Mouse (Mus musculus): ENCODE results near the gene Fam222b.
"Not testable (repeated sequence)": the region's sequence is repeated elsewhere in the genome, so short reads cannot be mapped to it uniquely, and the experiment has no call there.

Fam222b gene

GRCm38 (mm10) chr11:78087756-78088281 lies 6.6 kb upstream of the Fam222b start:
- no peak for DNase-seq (ENCODE audit: low spot score)

DNA sequence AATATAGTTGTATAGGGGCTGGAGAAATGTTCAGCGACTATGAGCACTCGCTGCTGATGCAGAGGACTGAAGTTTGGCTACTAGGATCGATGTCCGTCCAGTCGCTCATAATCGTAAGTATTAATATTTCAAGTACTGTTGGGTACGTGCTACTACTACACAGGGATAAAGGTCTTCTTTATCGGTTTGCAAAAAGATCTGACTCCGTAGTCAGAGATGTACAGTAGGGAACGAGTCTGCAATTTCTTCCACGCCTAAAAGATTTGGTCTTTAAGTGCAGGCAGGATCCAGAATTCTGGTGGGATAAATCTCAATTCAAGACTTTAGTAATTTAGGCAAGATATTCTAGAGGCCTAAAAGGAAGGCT lies 340 bp upstream of the Fam222b start:
- no peak for DNase-seq (ENCODE audit: low spot score)

- no peak for DNase-seq (ENCODE audit: low spot score)
Observed at GRCm38 (mm10) chr11:78095144-78095516, 670 bp downstream of the Fam222b start.

GRCm38 (mm10) chr11:78097077-78097476 lies 2.6 kb downstream of the Fam222b start:
- DNase-seq (ENCODE audit: low spot score), result no peak

GRCm38 (mm10) chr11:78100746-78101145 lies 6.3 kb downstream of the Fam222b start:
- DNase-seq (ENCODE audit: low spot score), result no peak

DNA sequence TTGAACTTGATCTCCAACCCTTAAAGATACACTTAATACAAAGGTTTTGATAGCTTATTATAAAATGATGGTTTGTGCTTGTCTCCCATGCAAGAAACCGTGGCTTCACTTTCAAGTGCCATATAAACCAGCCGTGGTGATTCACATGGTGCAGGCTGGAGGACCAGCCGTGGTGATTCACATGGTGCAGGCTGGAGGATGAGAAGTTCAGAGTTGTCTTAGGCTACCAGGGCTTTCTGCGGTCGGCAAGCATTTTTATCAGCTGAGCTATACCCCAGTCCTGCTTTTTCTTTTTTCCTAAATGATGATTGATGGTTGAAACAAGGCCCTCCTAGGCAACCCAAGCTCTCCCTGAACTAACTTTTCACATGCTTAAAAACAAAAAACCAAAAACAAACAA lies 7.7 kb downstream of the Fam222b start:
- no peak for DNase-seq (ENCODE audit: low spot score)

GRCm38 (mm10) chr11:78102958-78103747 lies 8.7 kb downstream of the Fam222b start:
- no peak for DNase-seq (ENCODE audit: low spot score)

- DNase-seq (ENCODE audit: low spot score), result no peak
Observed at GRCm38 (mm10) chr11:78104501-78104900, 10.0 kb downstream of the Fam222b start.

DNA sequence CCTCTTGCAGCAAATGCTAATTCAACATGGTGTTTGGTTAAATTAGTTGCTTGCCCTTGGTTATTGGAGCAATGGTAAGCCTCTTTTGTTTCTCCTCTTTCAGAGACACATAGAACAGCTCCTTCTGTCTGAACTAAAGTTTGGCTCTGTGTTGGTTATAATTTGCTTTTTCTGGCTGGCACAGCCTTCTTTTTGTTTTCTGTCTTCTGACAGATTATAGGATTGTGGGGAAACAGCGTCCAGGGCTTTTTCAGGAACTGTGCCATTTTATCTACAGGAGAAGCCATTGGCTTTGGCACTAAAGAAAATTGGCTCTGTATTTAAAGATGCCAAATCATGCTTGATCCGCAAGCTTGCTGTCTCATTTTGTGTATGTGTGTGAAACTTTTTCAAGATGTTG lies 19.2 kb downstream of the Fam222b start:
- no peak for DNase-seq (ENCODE audit: low spot score)

DNA sequence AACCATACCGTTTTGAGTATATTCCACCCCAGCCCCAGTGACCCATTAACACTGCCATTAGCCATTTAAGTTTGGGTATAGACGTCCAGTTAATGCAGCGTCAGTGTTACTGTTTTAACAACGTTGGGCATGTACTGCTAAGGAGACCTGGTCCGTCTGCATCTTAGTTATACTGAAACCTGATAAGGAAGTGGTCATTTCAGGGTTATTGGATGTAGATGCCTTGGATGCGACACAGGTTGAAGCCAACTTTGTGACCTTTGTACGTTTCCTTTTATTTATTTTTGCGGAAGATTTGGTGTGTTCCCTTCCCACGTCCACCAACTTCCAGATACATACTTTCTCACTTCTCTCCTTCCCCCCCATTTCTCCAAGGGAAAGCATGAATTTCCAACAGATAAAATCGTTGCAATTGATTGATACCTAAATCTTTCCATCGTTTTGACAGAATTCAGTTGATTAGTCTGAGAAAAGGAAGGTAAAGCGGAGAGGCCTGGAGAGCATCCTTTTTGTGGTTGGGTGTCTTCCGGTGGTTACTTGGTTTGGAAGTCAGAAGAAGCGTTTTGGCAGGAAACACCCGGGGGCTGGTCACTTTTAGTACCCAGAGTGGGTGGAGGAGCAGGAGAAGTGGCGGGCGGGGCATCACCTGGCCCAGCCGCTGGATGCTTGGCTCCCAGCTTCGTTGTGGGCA lies 20.4 kb downstream of the Fam222b start:
- no peak for DNase-seq (ENCODE audit: low spot score)

- DNase-seq (ENCODE audit: low spot score), result peak; percentile 73
Observed at GRCm38 (mm10) chr11:78115367-78116145, 21.1 kb downstream of the Fam222b start.

- DNase-seq (ENCODE audit: low spot score), result no peak
Observed at GRCm38 (mm10) chr11:78116146-78116410, 21.6 kb downstream of the Fam222b start.

DNA sequence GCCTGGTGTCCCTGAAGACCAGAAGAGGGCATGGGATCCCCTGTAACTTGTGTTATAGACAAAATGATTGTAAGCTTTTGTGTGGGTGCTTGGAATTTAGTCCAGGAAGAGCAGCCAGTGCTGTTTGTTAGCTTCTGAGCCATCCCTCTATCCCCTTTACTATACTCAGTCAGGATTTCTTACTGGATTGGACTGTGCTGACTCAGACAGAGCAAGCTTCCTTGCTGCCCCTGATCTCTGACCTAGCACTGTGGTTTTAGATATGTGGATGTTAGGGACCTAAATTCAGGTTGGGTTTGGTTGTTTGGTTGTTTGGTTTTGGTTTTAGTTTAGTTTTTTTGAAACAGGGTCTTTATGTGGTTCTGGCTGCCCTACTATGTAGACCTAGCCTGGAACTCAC lies 24.0 kb downstream of the Fam222b start:
- no peak for DNase-seq (ENCODE audit: low spot score)

- no peak for DNase-seq (ENCODE audit: low spot score)
Observed at GRCm38 (mm10) chr11:78119898-78120297, 25.4 kb downstream of the Fam222b start.

DNA sequence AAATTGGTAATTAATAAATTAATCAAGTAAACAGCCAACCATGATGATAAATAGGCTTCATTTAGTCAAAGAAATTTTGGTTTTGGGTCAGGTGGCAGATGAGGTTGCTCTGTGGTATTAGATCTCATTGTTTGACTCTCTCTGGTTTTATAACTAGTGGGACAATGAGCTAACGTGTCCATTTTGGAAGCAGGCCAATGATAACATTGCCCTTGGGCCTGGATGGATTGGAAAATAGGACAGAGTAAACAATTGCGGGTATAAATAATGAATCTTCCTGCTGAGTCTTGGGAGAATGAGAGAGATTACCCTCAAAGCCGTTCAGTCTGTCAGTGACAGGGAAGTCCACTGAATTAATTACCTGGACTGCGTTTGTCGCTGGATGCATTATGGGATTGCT lies 26.7 kb downstream of the Fam222b start:
- no peak for DNase-seq (ENCODE audit: low spot score)

GRCm38 (mm10) chr11:78122815-78123214 lies 28.4 kb downstream of the Fam222b start:
- DNase-seq (ENCODE audit: low spot score), result no peak

GRCm38 (mm10) chr11:78123782-78124181 lies 29.3 kb downstream of the Fam222b start:
- no peak for DNase-seq (ENCODE audit: low spot score)

- DNase-seq (ENCODE audit: low spot score), result no peak
Observed at GRCm38 (mm10) chr11:78125691-78126090, 31.2 kb downstream of the Fam222b start.

DNA sequence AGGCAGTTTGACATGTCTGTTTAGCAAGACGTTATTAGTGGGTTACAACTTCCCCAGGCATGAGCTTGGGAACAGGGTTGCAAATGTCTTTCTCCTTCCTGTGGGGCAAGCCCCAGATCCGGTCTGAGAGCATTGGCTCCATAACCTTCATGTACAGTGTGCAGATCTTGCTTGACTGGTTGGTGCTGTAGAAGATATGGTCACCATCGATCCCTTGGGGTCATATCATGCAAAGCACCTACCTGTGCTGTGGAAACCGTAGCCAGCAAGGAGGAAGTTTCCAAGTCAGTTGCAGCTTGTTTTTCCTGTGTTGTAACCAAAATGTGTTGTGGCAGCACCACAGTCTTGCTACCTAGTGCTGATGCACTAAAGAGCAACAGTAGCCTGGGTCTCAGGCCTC lies 32.3 kb downstream of the Fam222b start:
- no peak for DNase-seq (ENCODE audit: low spot score)

DNA sequence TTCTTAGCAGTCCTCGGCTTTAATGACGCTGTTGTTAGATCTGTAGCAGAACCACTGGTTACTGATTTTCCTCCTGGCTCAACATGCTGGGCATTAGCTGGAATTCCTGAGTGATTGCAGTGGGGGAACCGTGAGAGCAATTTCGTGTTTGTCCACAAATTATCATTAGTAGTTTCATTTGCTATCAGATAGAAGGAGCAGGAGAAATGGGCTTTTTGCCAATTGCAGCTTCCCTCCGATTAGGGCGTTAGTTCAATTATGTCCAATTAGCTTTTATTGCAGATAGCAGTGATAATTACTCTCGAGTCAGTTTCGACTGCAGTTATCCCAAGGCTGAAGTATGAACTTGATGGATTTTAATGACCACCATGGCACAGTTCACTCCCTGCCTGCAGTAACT lies 35.0 kb downstream of the Fam222b start:
- no peak for DNase-seq (ENCODE audit: low spot score)

GRCm38 (mm10) chr11:78133915-78134314 lies 39.5 kb downstream of the Fam222b start:
- no peak for DNase-seq (ENCODE audit: low spot score)

DNA sequence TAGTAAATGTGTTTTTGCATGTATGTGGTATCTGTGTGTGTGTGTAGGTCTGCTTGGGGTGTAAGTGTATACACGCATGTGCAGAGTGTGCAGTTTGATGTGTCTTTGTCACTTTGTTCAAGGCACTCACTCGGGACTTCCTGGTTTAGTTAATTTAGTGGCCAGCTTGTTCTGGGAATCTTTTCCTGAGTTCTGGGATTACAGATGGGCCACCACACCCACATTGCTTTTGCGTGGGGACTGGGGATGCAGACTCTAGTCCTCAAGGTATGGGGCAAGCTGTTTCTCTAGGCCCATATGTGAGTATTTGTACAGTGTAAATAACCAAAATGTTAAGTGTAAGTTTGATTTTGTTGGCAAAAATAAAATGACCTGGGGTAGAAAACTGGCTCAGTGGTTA lies 39.9 kb downstream of the Fam222b start:
- DNase-seq (ENCODE audit: low spot score), result no peak

DNA sequence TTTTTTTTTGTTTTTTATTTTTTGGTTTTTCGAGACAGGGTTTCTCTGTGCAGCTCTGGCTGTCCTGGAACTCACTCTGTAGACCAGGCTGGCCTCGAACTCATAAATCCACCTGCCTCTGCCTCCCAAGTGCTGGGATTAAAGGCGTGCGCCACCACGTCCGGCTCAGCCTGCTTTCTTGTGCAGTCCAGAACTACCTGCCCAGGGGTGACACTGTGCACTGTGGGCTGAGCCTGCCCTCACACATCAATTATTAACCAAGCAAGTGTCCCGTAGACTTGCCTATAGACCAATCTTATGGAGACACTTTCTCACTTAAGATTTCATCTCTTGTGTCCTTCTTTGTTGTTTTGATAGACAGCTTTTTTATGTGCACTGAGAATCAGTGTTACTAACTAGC lies 40.9 kb downstream of the Fam222b start:
- DNase-seq (ENCODE audit: low spot score), result not testable (repeated sequence)
